Mouse (Mus musculus) liver, embryonic 15.5 days (tissue): Measurements from ENCODE around the gene Kncn. TPM values are rescaled to one million over a fixed set of nuclear protein-coding genes. Genes with fewer than 3 reads are reported as not detected.

ENCODE experiments used
- ATAC-seq: fragments of 200-750 bp; cut with Nextera tagmentation; 2 replicates; pipeline ENCODE4 v1.8.0; 2017; ENCODE audit warnings: moderate number of reproducible peaks, mild to moderate bottlenecking, moderate library complexity; ENCODE audit not compliant: insufficient read depth
- H3K27ac ChIP-seq: fragments of 300-500 bp; sonication (generic); replicated peaks from 2 replicates; pipeline ENCODE4 v1.5.1; 2015; ENCODE audit warnings: mild to moderate bottlenecking, inconsistent platforms
- H3K27me3 ChIP-seq: fragments of 300-500 bp; sonication (generic); 2 replicates; pipeline ENCODE4 v1.6.1; 2015; ENCODE audit warnings: mild to moderate bottlenecking, inconsistent platforms
- H3K36me3 ChIP-seq: fragments of 300-500 bp; sonication (generic); replicated peaks from 2 replicates; pipeline ENCODE4 v1.6.1; 2015; ENCODE audit warnings: moderate library complexity, mild to moderate bottlenecking, inconsistent platforms
- H3K4me1 ChIP-seq: fragments of 300-500 bp; sonication (generic); replicated peaks from 2 replicates; pipeline ENCODE4 v1.6.1; 2015; ENCODE audit warnings: inconsistent platforms
- H3K4me2 ChIP-seq: fragments of 300-500 bp; sonication (generic); 2 replicates; pipeline ENCODE4 v1.6.1; 2015; ENCODE audit warnings: moderate library complexity, mild to moderate bottlenecking, inconsistent platforms
- H3K4me3 ChIP-seq: fragments of 300-500 bp; sonication (generic); replicated peaks from 2 replicates; pipeline ENCODE4 v1.5.1; 2015; ENCODE audit warnings: mild to moderate bottlenecking, inconsistent platforms
- H3K9ac ChIP-seq: fragments of 300-500 bp; sonication (generic); 2 replicates; pipeline ENCODE4 v1.6.1; 2015; ENCODE audit warnings: moderate library complexity, mild to moderate bottlenecking, inconsistent platforms
- H3K9me3 ChIP-seq: fragments of 300-500 bp; sonication (generic); replicated peaks from 2 replicates; pipeline ENCODE4 v1.6.1; 2016; ENCODE audit warnings: inconsistent platforms
- WGBS: fragments of 180-500 bp; shearing (Covaris S2); methylation state at CpG from one replicate; pipeline ENCODE4 v1.1.7; 2015; ENCODE audit warnings: mixed read lengths; ENCODE audit not compliant: insufficient replicate concordance; 5-methylcytosine and 5-hydroxymethylcytosine counted together
- polyA plus RNA-seq: library from polyadenylated mRNA; unstranded; fragments of >200 nt; fragmentation: Nextera tagmentation; extraction: Ambion mirVana; gene quantifications from 2 replicates; pipeline ENCODE4 v1.2.1, GENCODE M21; 2015

Gene Kncn
- not detected in 2 replicates for polyA plus RNA-seq

GRCm38 (mm10) chr4:115884022-115884421 is at the start of gene Kncn:
Gene Kncn (plus strand): TSS chr4:115884400.
- no peak within 1 kb of the TSS for H3K4me2 ChIP-seq
- no peak within 1 kb of the TSS for H3K9ac ChIP-seq
- ATAC-seq, result no peak
- no peaks in the 10 kb centered on the region for H3K4me1 ChIP-seq
- no peak within 1 kb of the TSS for H3K4me3 ChIP-seq
- H3K27me3 ChIP-seq, result peaks cover 24% of the 10 kb centered on the region
- H3K27ac ChIP-seq, result no peak within 1 kb of the TSS
- no peaks in the 10 kb centered on the region for H3K36me3 ChIP-seq
- 68% methylated on average over 6 of the region's 6 CpGs for WGBS
- H3K9me3 ChIP-seq, result no peaks in the 10 kb centered on the region

GRCm38 (mm10) chr4:115835576-115835975 is 48.6 kb upstream of the Kncn start:
- WGBS, result 62% methylated on average over 2 of the region's 2 CpGs
- no peak overlapping the region for H3K4me2 ChIP-seq
- no peak for ATAC-seq
- H3K4me1 ChIP-seq, result peaks cover 54% of the 10 kb centered on the region
- no peaks in the 10 kb centered on the region for H3K27me3 ChIP-seq
- H3K9me3 ChIP-seq, result no peaks in the 10 kb centered on the region
- H3K27ac ChIP-seq, result no peak overlapping the region
- H3K4me3 ChIP-seq, result no peak overlapping the region
- peaks cover 46% of the 10 kb centered on the region for H3K36me3 ChIP-seq
- H3K9ac ChIP-seq, result no peak overlapping the region

DNA sequence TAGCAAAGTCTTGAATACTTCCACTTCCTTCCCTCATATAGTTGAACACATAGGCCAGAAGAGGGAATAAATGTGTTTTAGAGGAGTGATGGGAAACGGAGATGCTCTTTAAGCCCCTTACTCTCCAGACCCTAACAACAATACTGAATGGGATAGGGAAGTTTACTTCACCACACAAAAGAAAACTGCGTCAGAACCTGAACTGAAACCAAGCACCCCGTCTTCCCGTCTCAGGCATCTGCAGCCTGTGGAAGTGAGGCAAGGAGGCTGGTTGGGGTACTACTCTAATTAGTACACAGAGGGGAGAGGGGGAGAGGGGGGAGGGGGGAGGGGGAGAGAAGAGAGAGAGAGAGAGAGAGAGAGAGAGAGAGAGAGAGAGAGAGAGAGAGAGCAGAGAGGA is 46.0 kb upstream of the Kncn start:
- no peak for ATAC-seq
- H3K27me3 ChIP-seq, result no peaks in the 10 kb centered on the region
- 23% methylated on average over 4 of the region's 4 CpGs for WGBS
- no peaks in the 10 kb centered on the region for H3K9me3 ChIP-seq
- peak overlapping the region; percentile 83; the same call in 1 of the 2 replicates for H3K27ac ChIP-seq
- peak overlapping the region; percentile 85 for H3K4me3 ChIP-seq
- H3K4me2 ChIP-seq, result peak overlapping the region; percentile 81
- H3K36me3 ChIP-seq, result peaks cover 46% of the 10 kb centered on the region
- H3K9ac ChIP-seq, result peak overlapping the region; percentile 91; the same call in 1 of the 2 replicates
- peaks cover 51% of the 10 kb centered on the region for H3K4me1 ChIP-seq

- Histone ChIP-seq H3K4me3 (peak within 1 kb of the TSS; percentile 85), H3K9me3 (no peaks in the 10 kb centered on the region), H3K9ac (peak within 1 kb of the TSS; percentile 91), H3K4me1 (peaks cover 59% of the 10 kb centered on the region), H3K36me3 (peaks cover 45% of the 10 kb centered on the region), H3K27me3 (no peaks in the 10 kb centered on the region), H3K4me2 (peak within 1 kb of the TSS; percentile 81), H3K27ac (peak within 1 kb of the TSS; percentile 83)
- peak; percentile 94 for ATAC-seq
- WGBS, result under 1% methylated on average over 51 of the region's 51 CpGs
Measured at GRCm38 (mm10) chr4:115838696-115839641, 45.2 kb upstream of the Kncn start, which contains the start of gene Mknk1. Gene Mknk1 (plus strand): TSS chr4:115839198.

GRCm38 (mm10) chr4:115839956-115840355 is 44.2 kb upstream of the Kncn start:
- H3K4me2 ChIP-seq, result peak overlapping the region; percentile 81
- peaks cover 63% of the 10 kb centered on the region for H3K4me1 ChIP-seq
- peak overlapping the region; percentile 91 for H3K9ac ChIP-seq
- H3K36me3 ChIP-seq, result peaks cover 44% of the 10 kb centered on the region
- WGBS, result 43% methylated on average over 4 of the region's 4 CpGs
- peak overlapping the region; percentile 85 for H3K4me3 ChIP-seq
- no peaks in the 10 kb centered on the region for H3K9me3 ChIP-seq
- H3K27me3 ChIP-seq, result no peaks in the 10 kb centered on the region
- ATAC-seq, result no peak
- peak overlapping the region; percentile 83 for H3K27ac ChIP-seq

DNA sequence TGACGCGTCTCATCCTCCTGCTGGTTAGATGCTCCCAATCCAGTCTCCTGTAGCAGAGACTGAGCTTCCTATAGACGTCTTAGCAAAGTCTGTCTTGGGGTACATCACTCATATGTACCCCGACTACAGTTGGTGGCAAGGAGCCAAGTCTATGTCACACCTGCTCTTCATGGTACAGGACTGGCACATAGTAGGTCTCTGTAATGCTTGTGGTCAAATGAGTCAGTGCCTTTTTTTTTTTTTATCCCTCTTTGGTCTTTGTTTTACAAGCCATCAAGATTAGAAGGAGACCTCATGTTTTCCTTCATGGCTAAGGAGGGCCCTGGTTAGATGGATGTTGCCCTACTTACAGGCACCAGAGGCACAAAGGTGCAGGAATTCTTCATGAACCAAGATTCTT is 43.4 kb upstream of the Kncn start:
- peaks cover 65% of the 10 kb centered on the region for H3K4me1 ChIP-seq
- peak overlapping the region; percentile 27; the same call in 1 of the 2 replicates for H3K9ac ChIP-seq

GRCm38 (mm10) chr4:115846656-115847055 is 37.5 kb upstream of the Kncn start:
- WGBS, result 57% methylated on average over 2 of the region's 2 CpGs
- peaks cover 66% of the 10 kb centered on the region for H3K36me3 ChIP-seq
- H3K27ac ChIP-seq, result peak overlapping the region; percentile 97

More for the DNA sequence above, 43.4 kb upstream of the Kncn start:
- 83% methylated on average over 4 of the region's 4 CpGs for WGBS
- H3K9me3 ChIP-seq, result no peaks in the 10 kb centered on the region
- peak overlapping the region; percentile 81 for H3K4me2 ChIP-seq
- H3K27me3 ChIP-seq, result no peaks in the 10 kb centered on the region
- no peak for ATAC-seq
- no peak overlapping the region; the same call in 1 of the 2 replicates for H3K27ac ChIP-seq
- H3K4me3 ChIP-seq, result peak overlapping the region; percentile 85
- H3K36me3 ChIP-seq, result peaks cover 38% of the 10 kb centered on the region

DNA sequence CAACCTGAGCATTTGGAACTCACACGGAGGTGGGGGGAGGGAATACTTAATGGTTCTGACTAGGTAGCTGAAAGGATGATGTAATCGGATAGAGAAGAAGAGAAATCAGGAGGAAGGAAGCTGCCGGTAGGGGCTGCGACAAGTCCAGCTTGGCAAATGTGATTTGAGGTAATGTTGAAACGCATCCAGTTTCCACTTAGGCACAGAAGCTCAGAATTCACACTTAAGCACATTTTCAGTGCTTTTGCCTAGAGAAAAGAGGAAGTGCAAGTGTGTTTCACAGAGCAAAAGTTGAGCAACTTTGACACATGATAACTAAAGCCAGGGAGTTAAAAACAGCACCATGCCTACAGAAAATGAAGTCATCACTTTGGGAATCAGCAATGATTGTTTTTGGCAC is 36.8 kb upstream of the Kncn start:
- H3K4me3 ChIP-seq, result 0 out of 2 replicates have a peak overlapping the region, but pooled peaks have one; percentile 9
- no peaks in the 10 kb centered on the region for H3K27me3 ChIP-seq
- 19% methylated on average over 5 of the region's 5 CpGs for WGBS
- H3K27ac ChIP-seq, result peak overlapping the region; percentile 97
- peaks cover 87% of the 10 kb centered on the region for H3K4me1 ChIP-seq
- H3K9ac ChIP-seq, result peak overlapping the region; percentile 60
- H3K36me3 ChIP-seq, result peaks cover 66% of the 10 kb centered on the region
- peak overlapping the region; percentile 73 for H3K4me2 ChIP-seq
- H3K9me3 ChIP-seq, result no peaks in the 10 kb centered on the region
- ATAC-seq, result no peak

More at GRCm38 (mm10) chr4:115846656-115847055, 37.5 kb upstream of the Kncn start:
- H3K4me3 ChIP-seq, result no peak overlapping the region
- H3K4me2 ChIP-seq, result 0 out of 2 replicates have a peak overlapping the region, but pooled peaks have one; percentile 11
- no peak overlapping the region for H3K9ac ChIP-seq
- peaks cover 84% of the 10 kb centered on the region for H3K4me1 ChIP-seq
- no peaks in the 10 kb centered on the region for H3K9me3 ChIP-seq
- no peaks in the 10 kb centered on the region for H3K27me3 ChIP-seq
- ATAC-seq, result no peak

DNA sequence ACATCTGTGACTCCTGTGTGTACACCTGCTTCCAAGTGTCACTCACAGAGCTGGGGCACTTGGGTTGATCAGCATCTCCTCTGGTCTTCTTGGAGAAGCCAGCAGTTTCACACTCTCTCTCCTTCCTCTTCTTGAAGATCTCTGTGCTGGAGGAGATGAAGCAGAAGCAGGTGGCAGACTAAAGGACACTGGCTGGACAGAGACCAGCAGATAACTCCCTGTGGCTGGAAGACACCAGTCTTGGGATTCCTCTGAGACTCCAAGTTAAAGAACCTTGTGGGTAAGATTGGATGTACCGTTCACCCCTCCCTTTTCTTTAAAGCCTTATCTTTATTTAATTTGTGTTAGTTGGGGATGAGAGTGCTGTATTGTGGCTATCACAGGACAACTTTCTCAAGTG is 36.1 kb upstream of the Kncn start:
- H3K36me3 ChIP-seq, result peaks cover 69% of the 10 kb centered on the region
- peak overlapping the region; percentile 97 for H3K27ac ChIP-seq
- no peaks in the 10 kb centered on the region for H3K27me3 ChIP-seq

GRCm38 (mm10) chr4:115848990-115849677 is 35.1 kb upstream of the Kncn start:
- H3K27me3 ChIP-seq, result no peaks in the 10 kb centered on the region
- peak overlapping the region; percentile 39 for H3K4me3 ChIP-seq
- H3K36me3 ChIP-seq, result peaks cover 70% of the 10 kb centered on the region
- H3K4me2 ChIP-seq, result peak overlapping the region; percentile 73
- peak overlapping the region; percentile 60 for H3K9ac ChIP-seq
- peaks cover 79% of the 10 kb centered on the region for H3K4me1 ChIP-seq
- 9% methylated on average over 8 of the region's 8 CpGs for WGBS
- H3K27ac ChIP-seq, result peak overlapping the region; percentile 97
- ATAC-seq, result peak; percentile 99
- no peaks in the 10 kb centered on the region for H3K9me3 ChIP-seq

More for the DNA sequence above, 36.1 kb upstream of the Kncn start:
- H3K4me2 ChIP-seq, result peak overlapping the region; percentile 73
- ATAC-seq, result peak; percentile 5; the same call in 1 of the 2 replicates
- H3K4me1 ChIP-seq, result peaks cover 84% of the 10 kb centered on the region
- H3K4me3 ChIP-seq, result peak overlapping the region; percentile 9; the same call in 1 of the 2 replicates
- H3K9me3 ChIP-seq, result no peaks in the 10 kb centered on the region
- H3K9ac ChIP-seq, result peak overlapping the region; percentile 60; the same call in 1 of the 2 replicates
- WGBS, result 21% methylated on average over 1 of the region's 1 CpGs
